Mouse (Mus musculus) cerebellum, adult 9-11 months (tissue): ENCODE results near the gene Narfl.

ENCODE experiments used
- DNase-seq: peaks from one replicate; pipeline ENCODE4 v3.0.0; 2022

Gene Narfl

DNA sequence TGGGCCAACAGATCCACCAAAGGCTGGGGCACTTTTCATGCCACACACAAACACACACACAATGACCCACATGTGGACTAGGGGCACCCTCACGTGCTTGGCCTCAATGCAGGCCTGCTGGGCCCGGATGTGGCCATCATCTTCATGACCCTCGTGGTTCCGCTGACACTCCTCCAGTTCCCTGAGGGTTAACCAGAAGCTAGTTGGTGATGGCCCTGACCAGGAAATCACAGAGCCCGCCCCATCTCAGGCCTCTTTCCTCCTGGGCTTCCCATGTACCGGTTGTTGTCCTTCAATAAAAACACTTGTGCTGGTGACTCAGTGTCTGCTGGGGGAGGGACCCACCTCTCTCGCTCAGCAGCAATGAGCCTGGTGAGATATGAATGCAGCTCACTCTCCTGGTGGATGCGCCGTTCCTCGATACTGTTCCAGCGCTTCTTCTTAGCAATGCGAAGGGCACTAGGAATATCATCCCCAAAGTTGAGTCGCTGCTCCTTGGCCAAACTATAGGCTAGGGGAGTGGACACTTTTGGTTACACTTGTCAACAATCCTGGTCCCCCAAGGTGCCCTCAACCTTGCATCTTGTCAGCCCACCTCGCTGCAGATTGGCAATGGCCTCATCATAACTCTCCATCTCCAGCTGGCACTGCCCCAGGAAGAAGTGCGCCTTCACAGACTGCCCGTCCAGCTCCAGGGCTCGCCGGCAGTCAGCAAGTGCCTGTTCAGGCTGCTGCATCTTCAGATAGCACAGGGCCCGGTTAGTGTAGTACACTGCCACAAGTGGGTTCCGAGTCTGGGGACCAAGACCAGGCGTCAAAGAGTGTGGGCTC lies 58.1 kb downstream of the Narfl start:
- DNase-seq: peak; percentile 81

DNA sequence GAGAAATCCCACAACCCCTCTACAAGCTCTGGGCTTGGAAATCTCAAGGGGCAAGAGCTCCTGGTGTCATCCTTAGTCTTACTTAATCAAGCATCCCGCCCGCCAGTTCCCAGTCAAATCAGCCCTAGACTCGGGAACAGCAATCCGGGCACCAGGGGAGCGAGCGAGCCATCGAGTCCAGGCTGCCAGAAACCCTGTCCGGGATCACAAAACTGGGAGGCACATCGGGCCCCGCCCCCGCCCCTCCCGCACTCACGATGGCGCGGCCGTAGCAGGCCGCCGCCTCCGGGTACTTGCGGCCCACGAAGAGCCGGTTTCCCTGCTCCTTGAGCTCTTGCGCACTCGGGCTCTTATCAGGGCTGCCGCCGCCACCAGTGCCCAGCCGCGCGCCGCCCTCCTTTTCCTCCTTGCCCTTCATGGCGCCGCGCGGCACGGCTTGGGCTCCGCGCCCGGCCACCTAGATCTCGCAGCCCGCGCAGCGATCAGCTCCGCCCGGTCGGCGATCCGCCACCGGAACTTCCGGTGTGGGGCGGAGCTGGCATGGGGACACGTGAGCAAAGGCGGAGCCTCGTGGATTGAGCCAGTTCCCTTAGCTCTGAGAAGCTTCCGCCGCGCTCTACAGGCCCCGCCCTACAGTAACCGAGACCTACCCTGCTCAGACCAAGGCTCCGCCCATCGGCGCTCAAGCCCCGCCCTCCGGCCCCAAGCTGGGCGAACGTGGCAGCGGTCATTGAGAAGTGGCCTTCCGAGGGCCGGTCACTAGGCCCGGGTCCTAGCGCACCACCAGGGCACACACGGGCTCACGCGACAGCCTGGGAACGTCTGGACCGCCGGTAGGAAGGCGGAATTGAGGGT lies 59.1 kb downstream of the Narfl start:
- peak; percentile 99 for DNase-seq
